Mouse (Mus musculus): Measurements from ENCODE around the gene Ccdc117.
"Not testable (repeated sequence)": the region's sequence is repeated elsewhere in the genome, so short reads cannot be mapped to it uniquely, and the experiment has no call there.

The Ccdc117 gene

DNA sequence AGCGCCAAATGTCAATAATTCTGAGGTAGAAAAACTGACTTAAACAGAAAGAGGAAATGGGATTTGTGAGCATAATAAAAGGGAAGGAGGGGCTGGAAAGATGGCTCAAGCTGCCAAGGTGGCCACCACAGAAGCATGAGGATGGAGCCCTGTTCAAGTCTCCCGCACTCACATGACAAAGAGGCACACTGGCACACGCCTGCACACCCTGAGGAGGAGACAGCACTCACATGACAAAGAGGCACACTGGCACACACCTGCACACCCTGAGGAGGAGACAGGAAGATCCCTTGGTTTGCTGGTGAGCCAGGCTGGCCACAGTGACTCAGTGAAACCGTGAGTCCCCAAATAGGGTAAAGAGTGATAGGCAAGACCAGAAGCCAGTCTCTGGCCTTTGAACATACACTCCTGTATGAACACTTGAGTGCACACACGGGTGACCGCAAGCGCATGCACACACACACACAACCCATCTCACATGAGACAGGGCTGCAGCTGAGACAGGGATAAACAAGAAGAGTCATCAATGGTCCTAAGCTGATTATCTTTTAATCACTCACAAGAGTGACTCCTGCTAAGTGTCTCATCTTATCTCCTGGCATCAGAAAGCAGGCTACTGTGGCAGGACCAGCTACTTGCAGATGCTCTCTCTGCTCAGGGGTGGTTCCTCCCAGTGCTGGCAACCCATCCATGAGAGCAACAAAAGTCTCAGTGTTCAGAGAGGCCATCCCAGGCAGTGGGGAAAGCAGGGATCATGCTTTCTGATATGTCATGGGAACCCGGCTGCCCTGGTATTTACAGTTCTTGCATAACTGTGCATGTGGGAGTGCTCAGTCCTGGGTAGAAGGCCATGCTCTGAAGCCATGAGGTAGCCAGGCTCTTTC lies 32.5 kb downstream of the Ccdc117 start:
- no peak for DNase-seq

DNA sequence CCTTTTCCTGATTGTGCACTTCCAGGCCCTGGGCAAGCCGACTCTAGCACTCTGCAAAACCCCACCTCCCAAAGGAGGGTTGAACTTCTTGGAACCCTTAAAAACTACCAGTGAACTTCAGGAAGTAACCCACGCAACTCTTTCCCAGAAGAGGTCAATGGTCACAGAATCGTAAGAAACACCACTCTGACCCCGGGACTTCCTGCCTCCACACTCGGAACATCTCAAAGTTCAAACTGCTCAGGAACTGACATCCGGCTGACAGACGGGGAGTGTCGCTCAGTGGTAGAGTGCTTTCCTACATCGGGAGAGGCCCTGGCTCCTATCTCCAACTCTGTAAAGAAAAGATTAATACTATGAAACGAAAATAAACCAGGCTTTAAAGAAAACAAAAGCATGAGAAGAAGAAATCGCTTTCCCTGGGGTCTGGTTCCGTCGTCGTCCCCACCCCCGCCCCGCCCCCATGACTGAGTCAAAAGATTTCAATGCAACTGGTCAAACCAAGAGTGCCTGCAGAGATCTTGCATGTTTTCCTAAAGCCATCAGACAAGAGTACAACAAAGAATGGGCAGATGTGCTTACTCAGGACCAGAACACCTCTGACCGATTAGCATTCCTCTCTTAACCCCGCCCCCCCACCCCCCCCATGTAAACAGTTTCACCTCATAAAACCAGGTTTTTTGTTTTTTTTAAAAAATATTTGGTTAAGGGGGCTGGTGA lies 36.0 kb downstream of the Ccdc117 start:
- DNase-seq, result peak; percentile 84

- DNase-seq, result peak; percentile 87
These were observed 39.5 kb downstream of the Ccdc117 start for GRCm38 (mm10) chr11:5502351-5503051.

DNA sequence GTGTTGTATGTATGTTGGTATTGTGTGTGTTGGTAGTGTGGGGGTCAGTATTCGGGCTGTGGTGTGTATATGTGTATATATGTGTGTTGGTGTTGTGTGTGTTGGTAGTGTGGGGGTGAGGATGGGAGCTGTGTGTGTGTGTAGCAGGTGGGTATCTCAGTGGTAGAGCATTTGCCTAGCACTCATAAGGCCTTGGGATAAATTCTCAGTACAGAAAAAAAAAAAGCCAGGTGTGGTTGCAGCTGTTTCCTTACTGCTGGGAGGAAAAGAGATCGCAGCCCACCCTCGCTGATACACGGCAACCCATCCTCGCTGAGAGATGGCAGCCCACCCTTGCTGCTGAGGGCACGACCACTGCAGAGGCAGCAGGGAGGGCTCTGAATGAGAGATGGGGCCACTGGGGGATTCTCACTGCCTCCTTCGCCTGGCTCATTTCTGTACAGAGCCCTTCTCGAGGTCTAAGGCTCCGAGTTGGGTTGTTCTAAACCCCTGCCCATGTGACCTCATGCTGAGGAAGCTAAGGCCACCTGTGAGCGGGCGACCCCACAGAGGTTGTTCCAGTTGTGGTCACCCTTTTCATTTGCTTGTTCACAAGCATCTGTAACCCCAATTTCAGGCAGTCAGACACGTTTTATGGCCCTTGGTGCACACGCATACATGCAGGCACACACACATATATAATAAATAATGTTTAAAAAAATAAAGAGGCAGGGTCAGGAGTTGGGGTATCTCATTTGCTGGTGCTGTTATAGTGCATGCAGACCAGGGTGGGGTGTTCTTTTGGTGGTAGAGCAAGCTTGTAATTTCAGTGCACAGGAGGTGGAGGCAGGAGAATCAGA lies 40.9 kb downstream of the Ccdc117 start:
- no peak for DNase-seq

DNA sequence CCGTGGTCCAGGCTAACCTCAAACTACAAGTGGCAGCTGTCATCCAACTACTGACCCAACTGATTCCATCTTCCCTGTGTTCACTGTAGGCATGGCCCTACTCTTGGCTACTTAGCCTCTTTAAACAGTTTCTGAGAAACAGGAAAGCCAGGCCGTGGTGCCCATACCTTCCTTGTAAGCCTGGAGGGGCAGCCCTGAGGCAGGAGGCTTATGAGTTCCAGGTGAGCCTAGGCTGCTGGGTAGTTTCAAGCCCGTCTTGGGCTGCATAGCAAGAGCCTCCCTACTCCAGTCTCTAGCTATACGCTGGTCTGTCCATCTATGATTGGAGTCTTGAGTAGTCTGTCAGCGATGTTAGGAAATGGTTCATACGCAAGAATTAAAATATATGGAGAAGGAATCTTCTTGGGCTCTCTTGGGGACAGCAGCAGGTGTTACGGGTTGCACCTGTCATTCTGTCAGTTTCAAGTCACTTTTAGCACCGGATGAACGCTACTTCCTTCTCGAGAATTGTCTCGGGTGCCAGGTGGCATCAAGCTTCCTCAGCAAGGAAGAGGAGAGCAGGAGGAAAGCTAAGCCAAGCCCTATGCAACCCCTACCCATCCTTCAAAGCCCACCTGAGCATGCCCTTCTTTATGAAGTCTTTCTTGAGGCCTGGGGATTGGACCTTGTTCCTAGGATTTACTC lies 41.9 kb downstream of the Ccdc117 start:
- DNase-seq, result no peak

DNA sequence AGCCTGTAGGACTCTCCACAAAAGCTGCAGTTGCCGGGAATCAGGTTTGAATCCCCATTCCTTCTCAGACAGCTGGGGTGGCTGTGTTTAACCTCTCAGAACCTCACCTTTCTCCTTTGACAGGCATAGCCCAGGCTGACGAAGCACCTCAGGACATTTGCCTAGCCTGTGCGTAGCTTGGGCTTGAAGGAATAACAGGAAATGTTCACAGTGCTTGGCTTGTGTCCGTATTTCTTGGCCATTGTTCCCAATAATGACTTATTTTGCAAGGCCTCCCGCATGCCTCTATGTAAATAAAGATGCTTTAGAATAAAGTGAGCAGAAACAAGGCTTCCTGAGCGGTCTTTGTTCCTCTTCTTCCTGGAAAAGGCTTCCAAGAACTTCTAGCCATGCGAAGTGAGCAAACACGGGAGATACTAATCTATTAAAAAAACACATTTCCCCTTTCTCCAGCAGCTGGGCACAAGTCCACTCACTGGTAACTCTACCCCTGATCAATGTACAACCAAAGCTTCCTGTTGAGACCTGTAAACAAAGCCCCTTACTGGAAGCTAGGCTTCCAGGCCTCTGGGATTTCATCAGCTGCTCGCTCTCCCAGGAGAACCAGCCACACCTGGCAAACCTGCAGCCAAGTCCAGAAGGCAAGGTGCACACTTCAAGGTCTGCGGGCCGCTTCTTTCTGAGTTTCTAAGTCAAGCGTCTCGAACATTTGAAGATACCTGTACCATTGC lies 42.9 kb downstream of the Ccdc117 start:
- peak; percentile 61 for DNase-seq

DNA sequence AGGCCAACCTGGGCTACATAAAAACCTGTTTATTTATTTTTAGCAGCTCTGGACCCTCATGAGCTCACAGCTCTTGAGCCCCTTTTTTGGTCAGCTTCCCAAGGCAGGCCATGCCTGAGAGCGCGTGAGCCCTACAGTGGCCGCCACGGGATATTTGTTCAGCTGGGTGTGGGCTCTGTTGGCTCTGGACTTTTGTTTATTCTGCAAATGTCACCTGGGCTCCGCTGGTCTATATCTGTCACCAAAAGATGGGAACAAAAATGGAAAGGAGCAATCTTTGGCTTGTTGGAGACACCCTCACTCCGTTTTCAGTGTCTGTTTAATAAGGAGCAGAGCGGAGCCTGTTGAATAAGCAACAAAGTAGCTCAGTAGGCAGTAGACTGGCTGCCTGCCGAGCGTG lies 43.6 kb downstream of the Ccdc117 start:
- DNase-seq, result peak; percentile 65

GRCm38 (mm10) chr11:5496559-5497248 lies 45.3 kb downstream of the Ccdc117 start:
- no peak for DNase-seq

GRCm38 (mm10) chr11:5495906-5496305 lies 46.1 kb downstream of the Ccdc117 start:
- no peak for DNase-seq

DNA sequence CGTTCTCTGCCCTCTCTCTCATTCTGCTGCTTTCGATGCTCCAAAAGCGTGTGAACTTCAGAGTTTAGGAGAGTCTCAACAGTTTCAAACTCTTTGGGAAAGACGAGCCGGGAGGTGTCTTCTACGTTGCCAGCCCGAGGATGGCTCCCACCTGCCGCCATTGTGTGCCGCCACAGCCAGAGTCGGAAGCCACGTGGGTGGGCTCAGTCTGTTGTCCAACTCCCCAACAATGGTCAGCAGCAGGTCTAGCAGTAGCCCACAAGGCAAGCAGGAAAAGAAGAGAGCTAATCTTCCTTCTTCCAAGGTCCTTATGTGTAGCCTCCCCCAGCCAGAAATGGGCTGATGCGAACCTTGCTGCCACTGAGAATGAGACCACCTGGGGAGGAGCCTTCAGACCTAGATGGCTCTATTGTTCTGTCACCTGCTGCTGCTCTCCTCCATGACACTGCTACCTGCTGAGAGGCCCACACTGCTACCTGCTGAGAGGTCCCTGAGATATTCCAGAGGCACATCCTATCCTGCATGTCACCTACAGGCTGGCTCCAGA lies 46.6 kb downstream of the Ccdc117 start:
- DNase-seq, result no peak

DNA sequence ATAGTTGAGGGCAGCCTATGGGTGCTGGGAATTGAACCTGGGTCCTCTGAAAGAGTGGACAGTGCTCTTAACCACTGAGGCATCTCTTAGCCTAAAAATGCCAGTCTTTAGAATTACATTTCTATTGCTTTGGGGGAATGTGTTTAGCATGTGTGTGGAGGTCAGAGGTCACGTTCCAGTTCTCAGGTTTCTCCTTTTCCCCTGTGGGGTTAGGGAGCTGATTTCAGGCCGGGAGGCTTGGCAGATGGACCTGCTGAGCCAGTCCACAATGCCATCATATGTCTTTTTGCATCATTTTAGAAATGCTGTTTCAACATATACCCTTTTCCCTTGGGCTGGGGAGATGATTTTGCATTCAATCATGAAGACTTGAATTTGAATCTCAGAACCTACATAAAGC lies 48.1 kb downstream of the Ccdc117 start:
- DNase-seq, result no peak

DNA sequence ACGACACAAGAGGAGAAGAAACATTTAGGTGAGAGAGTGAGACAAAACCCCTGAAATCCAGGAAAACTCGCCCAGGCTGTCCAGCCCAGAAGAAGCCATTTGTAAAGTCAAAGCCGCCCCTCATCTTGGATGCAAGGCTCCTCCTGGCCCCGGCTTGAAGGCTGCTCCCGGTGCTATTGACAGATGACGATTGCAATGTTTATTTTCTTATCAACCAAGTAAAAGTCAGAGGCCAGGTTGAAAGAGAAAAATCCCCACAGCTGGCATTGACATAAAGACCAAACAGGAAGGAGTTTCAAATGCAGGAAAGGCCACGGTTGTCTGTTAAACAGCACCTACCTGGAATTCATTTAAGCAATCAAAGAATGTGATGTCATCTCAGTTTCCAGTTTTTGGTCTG lies 50.1 kb downstream of the Ccdc117 start:
- DNase-seq, result no peak

DNA sequence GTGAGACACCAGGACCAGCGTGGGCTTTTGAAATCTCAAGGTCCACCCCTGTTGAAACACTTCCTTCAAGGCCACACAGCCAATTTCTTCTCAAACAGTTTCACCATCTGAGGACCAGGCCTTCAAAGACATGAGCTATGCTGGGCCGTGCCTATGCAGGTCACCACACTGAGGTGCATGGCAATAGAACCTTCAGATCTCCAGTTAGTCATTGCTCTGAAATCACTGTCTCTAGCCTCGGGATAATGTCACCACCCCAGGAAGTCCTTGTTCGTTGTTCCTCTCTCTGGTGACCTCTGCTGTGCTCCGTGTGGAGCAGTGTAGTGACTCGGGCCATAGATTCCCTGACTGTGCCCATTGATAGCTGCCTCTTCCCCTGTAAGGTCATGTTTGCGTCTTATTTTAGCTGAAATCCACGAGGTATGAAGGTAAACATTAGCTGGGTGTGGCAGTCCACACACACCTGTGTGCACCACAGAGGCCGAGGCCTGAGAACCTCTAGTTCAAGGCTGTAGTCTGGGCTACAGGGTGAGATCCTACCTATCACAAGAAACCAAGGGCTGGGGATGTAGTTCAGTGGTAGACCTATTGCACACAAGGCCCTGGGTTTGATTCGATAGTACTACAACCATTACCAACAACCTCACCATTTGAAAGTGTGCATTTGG lies 50.9 kb downstream of the Ccdc117 start:
- no peak for DNase-seq

DNA sequence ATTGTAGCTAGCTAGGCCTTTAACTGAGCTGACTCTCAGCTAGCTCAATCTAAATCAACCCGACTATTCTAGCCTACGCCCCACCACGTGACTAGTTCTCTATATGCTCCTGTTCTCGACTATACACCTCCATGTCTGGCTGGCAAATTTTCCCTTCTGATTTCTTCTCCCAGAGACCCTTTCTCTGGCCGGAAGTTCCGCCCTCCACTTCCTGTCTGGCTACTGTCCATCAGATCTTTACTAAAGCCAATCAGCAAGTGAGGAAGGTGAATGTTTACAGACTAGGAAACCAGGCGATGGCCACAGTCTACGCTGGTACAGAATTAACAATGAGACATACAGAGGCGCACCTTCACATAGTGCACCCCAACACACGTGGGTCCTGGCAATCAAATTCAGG lies 52.6 kb downstream of the Ccdc117 start:
- DNase-seq, result not testable (repeated sequence)

GRCm38 (mm10) chr11:5485193-5486011 lies 56.6 kb downstream of the Ccdc117 start:
- DNase-seq, result peak; percentile 95

GRCm38 (mm10) chr11:5482581-5482980 lies 59.4 kb downstream of the Ccdc117 start:
- DNase-seq, result no peak

All from lung, postnatal 36 days (tissue).